Mouse (Mus musculus): ENCODE measurements around the gene Fgfr2.

DNA sequence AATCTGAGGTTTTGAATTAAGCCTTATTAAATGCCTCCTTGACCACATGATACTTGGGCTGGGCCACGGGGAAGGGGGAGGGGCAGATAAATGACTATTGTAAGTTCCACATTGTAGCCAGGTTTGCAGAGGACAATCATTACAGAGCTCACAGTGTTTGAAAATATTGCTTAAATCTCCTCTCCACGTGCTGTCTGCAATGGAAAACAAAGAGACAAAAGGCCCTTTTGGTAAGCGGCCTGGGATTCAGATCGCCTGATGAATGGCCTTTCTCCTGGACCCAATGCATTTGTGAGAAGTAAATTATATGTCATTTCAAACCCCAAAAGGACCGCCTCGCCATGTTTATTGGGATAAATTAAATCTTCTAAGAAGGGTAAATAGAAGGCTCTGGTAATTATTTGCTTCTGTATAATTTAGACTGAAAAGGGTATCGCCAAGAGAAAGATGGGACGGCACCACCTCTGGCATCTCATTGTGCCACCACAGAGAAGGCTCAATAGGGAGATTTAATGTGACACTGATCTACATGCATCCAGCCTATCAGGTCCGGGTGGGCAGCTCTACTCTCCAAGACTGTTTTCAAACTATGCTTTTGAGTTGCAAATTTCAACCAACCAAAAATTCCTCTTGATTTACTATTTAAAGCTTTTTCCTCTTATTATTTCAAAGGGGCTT lies 1317.5 kb downstream of the Fgfr2 start:
- TF ChIP-seq POLR2A (IDR thresholded peaks at IDR 0.05; ENCODE audit: low read depth, low read length) (no peak), CTCF (conservative IDR thresholded peaks at IDR 0.05; ENCODE audit: insufficient read depth, insufficient read length, low read depth, low read length) (no peak)

Measured in kidney, adult 2 months (tissue).